Mouse (Mus musculus) forebrain, embryonic 10.5 days (tissue): ENCODE measurements around the gene Rap1b. TPM values are rescaled to one million over a fixed set of nuclear protein-coding genes. Genes with fewer than 3 reads are reported as not detected.
"Not testable (repeated sequence)": the region's sequence is repeated elsewhere in the genome, so short reads cannot be mapped to it uniquely, and the experiment has no call there.

Experiments used
- DNase-seq: peaks from one replicate; pipeline ENCODE4 v3.0.0-alpha.2; 2017; ENCODE audit warnings: low spot score; ENCODE audit errors: extremely low spot score
- H3K27ac ChIP-seq: fragments of 300-500 bp; sonication (generic); 2 replicates; pipeline ENCODE4 v1.5.1; 2016; ENCODE audit warnings: mild to moderate bottlenecking
- H3K27me3 ChIP-seq: fragments of 300-500 bp; sonication (generic); 2 replicates; pipeline ENCODE4 v1.6.1; 2016; ENCODE audit warnings: mild to moderate bottlenecking; ENCODE audit not compliant: poor library complexity, severe bottlenecking
- H3K36me3 ChIP-seq: fragments of 300-500 bp; sonication (generic); replicated peaks from 2 replicates; pipeline ENCODE4 v1.6.1; 2016; ENCODE audit warnings: mild to moderate bottlenecking, moderate library complexity
- H3K4me1 ChIP-seq: fragments of 300-500 bp; sonication (generic); 2 replicates; pipeline ENCODE4 v1.6.1; 2016
- H3K4me3 ChIP-seq: fragments of 300-500 bp; sonication (generic); 2 replicates; pipeline ENCODE4 v1.5.1; 2016; ENCODE audit warnings: mild to moderate bottlenecking, moderate library complexity
- H3K9me3 ChIP-seq: fragments of 300-500 bp; sonication (generic); 2 replicates; pipeline ENCODE4 v1.6.1; 2016; ENCODE audit warnings: mild to moderate bottlenecking, moderate library complexity
- WGBS: fragments of 180-500 bp; shearing (Covaris S2); methylation state at CpG from one replicate; pipeline ENCODE4 v1.1.7; 2016; 5-methylcytosine and 5-hydroxymethylcytosine counted together
- polyA plus RNA-seq: library from polyadenylated mRNA; unstranded; fragments of >200 nt; fragmentation: Nextera tagmentation; extraction: Ambion mirVana; gene quantifications from 2 replicates; pipeline ENCODE4 v1.2.1, GENCODE M21; 2016

Gene Rap1b
- polyA plus RNA-seq, result 136 and 141 TPM in 2 replicates

GRCm38 (mm10) chr10:117845597-117846259 lies at the start of gene Rap1b:
Gene Rap1b (minus strand): TSS chr10:117846035.
- under 1% methylated on average over 106 of the region's 112 CpGs for WGBS
- peak within 1 kb of the TSS; percentile 96 for H3K27ac ChIP-seq
- peaks cover 13% of the 10 kb centered on the region for H3K27me3 ChIP-seq
- peaks cover 28% of the 10 kb centered on the region for H3K4me1 ChIP-seq
- peak; percentile 92 for DNase-seq
- no peaks in the 10 kb centered on the region for H3K36me3 ChIP-seq
- H3K4me3 ChIP-seq, result peak within 1 kb of the TSS; percentile 92
- no peaks in the 10 kb centered on the region for H3K9me3 ChIP-seq

GRCm38 (mm10) chr10:117895186-117895585 lies 49.4 kb upstream of the Rap1b start:
- Histone ChIP-seq H3K27me3 (no peaks in the 10 kb centered on the region), H3K36me3 (no peaks in the 10 kb centered on the region), H3K4me3 (no peak overlapping the region), H3K9me3 (no peaks in the 10 kb centered on the region), H3K4me1 (peaks cover 13% of the 10 kb centered on the region), H3K27ac (no peak overlapping the region)
- DNase-seq, result no peak
- 80% methylated on average over 4 of the region's 4 CpGs for WGBS

- Histone ChIP-seq H3K4me3 (no peak overlapping the region), H3K36me3 (no peaks in the 10 kb centered on the region), H3K9me3 (no peaks in the 10 kb centered on the region), H3K27me3 (no peaks in the 10 kb centered on the region), H3K4me1 (peaks cover 13% of the 10 kb centered on the region), H3K27ac (no peak overlapping the region)
- no peak for DNase-seq
- WGBS, result 91% methylated on average over 17 of the region's 17 CpGs
Measured at GRCm38 (mm10) chr10:117894114-117895035, 48.5 kb upstream of the Rap1b start.

- not testable (repeated sequence) for H3K27ac ChIP-seq, H3K4me3 ChIP-seq, DNase-seq, H3K36me3 ChIP-seq, H3K9me3 ChIP-seq, H3K27me3 ChIP-seq
- H3K4me1 ChIP-seq, result peaks cover 13% of the 10 kb centered on the region
- 58% methylated on average over 13 of the region's 13 CpGs for WGBS
Measured at GRCm38 (mm10) chr10:117893128-117893527, 47.3 kb upstream of the Rap1b start.

GRCm38 (mm10) chr10:117891327-117891726 lies 45.5 kb upstream of the Rap1b start:
- H3K4me1 ChIP-seq, result peaks cover 9% of the 10 kb centered on the region
- H3K4me3 ChIP-seq, result no peak overlapping the region
- H3K9me3 ChIP-seq, result no peaks in the 10 kb centered on the region
- no peak for DNase-seq
- no peaks in the 10 kb centered on the region for H3K36me3 ChIP-seq
- 81% methylated on average over 10 of the region's 10 CpGs for WGBS
- no peaks in the 10 kb centered on the region for H3K27me3 ChIP-seq
- no peak overlapping the region for H3K27ac ChIP-seq

- Histone ChIP-seq H3K36me3 (no peaks in the 10 kb centered on the region), H3K27ac (no peak overlapping the region), H3K4me1 (peaks cover 3% of the 10 kb centered on the region), H3K27me3 (no peaks in the 10 kb centered on the region), H3K4me3 (no peak overlapping the region), H3K9me3 (no peaks in the 10 kb centered on the region)
- DNase-seq, result no peak
- WGBS, result 93% methylated on average over 15 of the region's 15 CpGs
Measured at GRCm38 (mm10) chr10:117888822-117889221, 43.0 kb upstream of the Rap1b start.

GRCm38 (mm10) chr10:117885358-117885757 lies 39.5 kb upstream of the Rap1b start:
- Histone ChIP-seq H3K27ac (no peak overlapping the region), H3K36me3 (no peaks in the 10 kb centered on the region), H3K4me1 (peaks cover 3% of the 10 kb centered on the region), H3K27me3 (no peaks in the 10 kb centered on the region), H3K4me3 (no peak overlapping the region), H3K9me3 (no peaks in the 10 kb centered on the region)
- no peak for DNase-seq
- WGBS, result 68% methylated on average over 4 of the region's 4 CpGs

GRCm38 (mm10) chr10:117884760-117885159 lies 38.9 kb upstream of the Rap1b start:
- no peak overlapping the region for H3K27ac ChIP-seq
- H3K27me3 ChIP-seq, result no peaks in the 10 kb centered on the region
- WGBS, result 88% methylated on average over 5 of the region's 5 CpGs
- H3K36me3 ChIP-seq, result no peaks in the 10 kb centered on the region
- no peak for DNase-seq
- H3K4me3 ChIP-seq, result no peak overlapping the region
- peaks cover 3% of the 10 kb centered on the region for H3K4me1 ChIP-seq
- H3K9me3 ChIP-seq, result no peaks in the 10 kb centered on the region

- WGBS, result 92% methylated on average over 8 of the region's 8 CpGs
- Histone ChIP-seq H3K36me3 (no peaks in the 10 kb centered on the region), H3K27me3 (no peaks in the 10 kb centered on the region), H3K4me1 (no peaks in the 10 kb centered on the region), H3K27ac (no peak overlapping the region), H3K4me3 (no peak overlapping the region), H3K9me3 (no peaks in the 10 kb centered on the region)
- DNase-seq, result no peak
Measured at GRCm38 (mm10) chr10:117883438-117883837, 37.6 kb upstream of the Rap1b start.

- Histone ChIP-seq H3K4me3 (no peak overlapping the region), H3K27me3 (no peaks in the 10 kb centered on the region), H3K9me3 (no peaks in the 10 kb centered on the region), H3K36me3 (no peaks in the 10 kb centered on the region), H3K4me1 (no peaks in the 10 kb centered on the region), H3K27ac (no peak overlapping the region)
- 89% methylated on average over 9 of the region's 9 CpGs for WGBS
- no peak for DNase-seq
Measured at GRCm38 (mm10) chr10:117878628-117879027, 32.8 kb upstream of the Rap1b start.

GRCm38 (mm10) chr10:117876801-117877200 lies 31.0 kb upstream of the Rap1b start:
- Histone ChIP-seq H3K4me1 (no peaks in the 10 kb centered on the region), H3K36me3 (no peaks in the 10 kb centered on the region), H3K27me3 (no peaks in the 10 kb centered on the region), H3K4me3 (no peak overlapping the region), H3K27ac (no peak overlapping the region), H3K9me3 (no peaks in the 10 kb centered on the region)
- DNase-seq, result no peak
- 85% methylated on average over 8 of the region's 8 CpGs for WGBS

- no peaks in the 10 kb centered on the region for H3K36me3 ChIP-seq
- H3K9me3 ChIP-seq, result no peaks in the 10 kb centered on the region
- H3K27ac ChIP-seq, result no peak overlapping the region
- no peak overlapping the region for H3K4me3 ChIP-seq
- WGBS, result 95% methylated on average over 18 of the region's 18 CpGs
- no peak for DNase-seq
- no peaks in the 10 kb centered on the region for H3K27me3 ChIP-seq
- no peaks in the 10 kb centered on the region for H3K4me1 ChIP-seq
Measured at GRCm38 (mm10) chr10:117876400-117876799, 30.6 kb upstream of the Rap1b start.

- DNase-seq, result no peak
- 83% methylated on average over 10 of the region's 10 CpGs for WGBS
- Histone ChIP-seq H3K27me3 (no peaks in the 10 kb centered on the region), H3K9me3 (no peaks in the 10 kb centered on the region), H3K4me3 (no peak overlapping the region), H3K4me1 (0 out of 2 replicates have a peak, but pooled peaks cover 3% of the 10 kb centered on the region), H3K36me3 (no peaks in the 10 kb centered on the region), H3K27ac (no peak overlapping the region)
Measured at GRCm38 (mm10) chr10:117874936-117875335, 29.1 kb upstream of the Rap1b start.
